Mouse (Mus musculus) heart, adult 8-10 months (tissue): ENCODE measurements around the gene Timm8a2. TPM values are rescaled to one million over a fixed set of nuclear protein-coding genes. Genes with fewer than 3 reads are reported as not detected.

Experiments used
- total RNA-seq, 4 experiments: library from RNA; stranded (reverse); gene quantifications; 2 replicates each; pipeline ENCODE4 v1.2.4; 2022

Gene Timm8a2
- total RNA-seq, 4 experiments from 2014 or later, result not detected

Other genes starting within 250 kb of the Timm8a2 start
- gene Dock9, start 236.8 kb upstream of the Timm8a2 start, total RNA-seq, result 10 to 100 TPM; 23.6 to 29.0 (median 26.3) TPM
- gene Ubac2, start 156.1 kb upstream of the Timm8a2 start, total RNA-seq, result 10 to 100 TPM; 30.4 to 31.5 (median 30.8) TPM
- gene Gpr18, start 118.9 kb upstream of the Timm8a2 start, total RNA-seq, result under 1 TPM in 3 of 4 experiments, not detected in 1; 0.16 to 0.23 (median 0.19) TPM
- gene Gpr183, start 69.5 kb upstream of the Timm8a2 start, total RNA-seq, result 1 to 10 TPM in 3 of 4 experiments, under 1 TPM in 1; 0.87 to 1.7 (median 1.1) TPM
- 100 to 1,000 TPM; 120 to 144 (median 136) TPM for gene Tm9sf2, start 72.4 kb downstream of the Timm8a2 start, total RNA-seq
- 100 to 1,000 TPM; 129 to 140 (median 133) TPM for gene Clybl, start 147.0 kb downstream of the Timm8a2 start, total RNA-seq